Mouse (Mus musculus) common myeloid progenitor, adult 5-6 weeks (primary cell): ENCODE measurements around the gene Usp49. TPM values are rescaled to one million over a fixed set of nuclear protein-coding genes. Genes with fewer than 3 reads are reported as not detected.
"Not testable (repeated sequence)": the region's sequence is repeated elsewhere in the genome, so short reads cannot be mapped to it uniquely, and the experiment has no call there.

Source experiments
- ATAC-seq: replicated peaks from 2 replicates; pipeline ENCODE4 v1.8.0; 2016; ENCODE audit warnings: low read depth, mild to moderate bottlenecking, moderate TSS enrichment, inconsistent platforms; ENCODE audit not compliant: poor library complexity, severe bottlenecking
- total RNA-seq: library from RNA; stranded (forward); fragments of 200-1000, 187-1606 nt; gene quantifications from 2 replicates; pipeline ENCODE4 v1.2.3, GENCODE M21; 2017

Gene Usp49
- total RNA-seq, 1 experiment from 2014 or later, result 11.4 TPM

- no peak for ATAC-seq
Observed at GRCm38 (mm10) chr17:47606220-47606619, 24.3 kb upstream of the Usp49 start.

- ATAC-seq, result no peak
Observed at GRCm38 (mm10) chr17:47609182-47609581, 21.3 kb upstream of the Usp49 start.

GRCm38 (mm10) chr17:47610849-47611660, 19.4 kb upstream of the Usp49 start, which contains the start of the genes Bysl, Med20 and Gm20517:
Bysl (minus strand) TSS chr17:47611492.
Med20 (plus strand) TSS chr17:47611582.
Gm20517 (plus strand) TSS chr17:47611589.
- ATAC-seq, result peak; percentile 88

- ATAC-seq, result no peak
Observed at GRCm38 (mm10) chr17:47611661-47611982, 18.9 kb upstream of the Usp49 start.

- no peak for ATAC-seq
Observed at GRCm38 (mm10) chr17:47614018-47614417, 16.5 kb upstream of the Usp49 start.

- ATAC-seq, result no peak
Observed at GRCm38 (mm10) chr17:47616119-47616518, 14.4 kb upstream of the Usp49 start.

- no peak for ATAC-seq
Observed at GRCm38 (mm10) chr17:47616652-47617051, 13.8 kb upstream of the Usp49 start.

- peak; percentile 68 for ATAC-seq
Observed at GRCm38 (mm10) chr17:47617605-47618307, 12.7 kb upstream of the Usp49 start.

GRCm38 (mm10) chr17:47618556-47619311, 11.8 kb upstream of the Usp49 start:
- ATAC-seq, result no peak

GRCm38 (mm10) chr17:47622912-47623554, 7.5 kb upstream of the Usp49 start:
- no peak for ATAC-seq

- ATAC-seq, result not testable (repeated sequence)
Observed at GRCm38 (mm10) chr17:47624572-47624971, 5.9 kb upstream of the Usp49 start.

GRCm38 (mm10) chr17:47625088-47625487, 5.4 kb upstream of the Usp49 start:
- ATAC-seq, result no peak

GRCm38 (mm10) chr17:47626031-47626430, 4.5 kb upstream of the Usp49 start:
- ATAC-seq, result no peak

GRCm38 (mm10) chr17:47627791-47628190, 2.7 kb upstream of the Usp49 start:
- ATAC-seq, result no peak

GRCm38 (mm10) chr17:47628851-47629676, 1.4 kb upstream of the Usp49 start:
- peak; percentile 86 for ATAC-seq

GRCm38 (mm10) chr17:47629717-47630677, 493 bp upstream of the Usp49 start:
- peak; percentile 41 for ATAC-seq

GRCm38 (mm10) chr17:47632181-47632840, 1.8 kb downstream of the Usp49 start:
- ATAC-seq, result no peak
